Mouse (Mus musculus): ENCODE results near the gene Elmo3.

The Elmo3 gene

DNA sequence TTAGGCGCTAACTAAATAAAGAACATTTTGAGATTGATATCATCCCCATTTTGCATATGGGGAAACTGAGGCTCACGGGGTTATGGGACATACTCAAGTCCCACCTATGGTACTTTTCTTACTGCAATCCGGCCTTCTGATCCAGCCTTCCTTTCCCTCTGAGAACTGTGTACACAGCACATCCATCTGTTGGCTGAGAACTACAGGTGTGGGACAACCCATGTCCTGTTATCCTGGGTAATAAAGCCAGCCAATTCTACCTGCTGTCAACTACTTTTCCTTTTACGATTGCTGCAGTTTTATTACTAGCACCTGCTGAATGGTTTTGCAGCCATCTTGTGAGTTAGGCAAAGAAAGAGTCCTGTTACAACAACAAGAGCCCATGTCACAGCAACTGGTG is 49.1 kb downstream of the Elmo3 start:
- DNase-seq (ENCODE audit: low read depth, low spot score), result no peak

GRCm38 (mm10) chr8:105355179-105356024 is 50.0 kb downstream of the Elmo3 start:
- peak; percentile 74 for DNase-seq (ENCODE audit: low read depth, low spot score)

DNA sequence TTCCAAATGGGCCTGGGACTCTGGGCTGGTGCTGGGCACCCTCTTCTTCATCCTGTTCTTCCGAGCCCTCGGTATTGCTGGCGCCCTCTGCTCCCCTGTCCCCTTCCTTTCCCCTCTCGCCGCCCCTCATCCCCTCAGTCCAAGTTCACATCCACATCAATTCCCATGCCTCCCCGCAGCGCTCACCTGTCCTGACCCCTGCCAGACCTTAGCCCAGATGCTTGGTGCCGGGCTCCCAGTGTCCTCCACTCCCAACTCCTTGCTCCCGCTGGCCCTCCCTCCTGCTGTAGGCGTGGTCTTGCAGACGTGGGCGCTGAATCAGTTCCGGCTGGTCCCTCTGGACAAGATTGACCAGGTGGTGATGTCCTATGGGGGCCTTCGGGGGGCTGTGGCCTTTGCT is 51.3 kb downstream of the Elmo3 start:
- DNase-seq (ENCODE audit: low read depth, low spot score), result no peak

DNA sequence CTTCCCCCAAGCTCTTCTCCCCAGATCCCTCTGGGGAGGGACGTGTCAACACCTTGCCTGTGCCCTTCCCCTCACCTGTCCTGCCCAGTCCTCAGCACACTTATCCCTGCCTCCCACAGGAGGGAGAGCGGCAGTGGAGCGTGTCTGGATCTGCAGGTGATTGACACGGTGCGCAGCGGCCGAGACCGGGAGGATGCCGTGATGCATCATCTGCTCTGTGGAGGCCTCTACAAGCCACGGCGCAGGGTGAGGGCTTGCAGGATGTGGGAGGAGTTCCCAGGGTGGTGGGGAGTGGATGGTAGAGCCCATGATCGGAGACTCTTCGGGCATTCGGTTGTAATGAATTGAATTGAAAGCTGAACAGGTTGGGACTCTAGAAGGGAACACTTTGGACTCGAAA is 53.8 kb downstream of the Elmo3 start:
- DNase-seq (ENCODE audit: low read depth, low spot score), result no peak

DNA sequence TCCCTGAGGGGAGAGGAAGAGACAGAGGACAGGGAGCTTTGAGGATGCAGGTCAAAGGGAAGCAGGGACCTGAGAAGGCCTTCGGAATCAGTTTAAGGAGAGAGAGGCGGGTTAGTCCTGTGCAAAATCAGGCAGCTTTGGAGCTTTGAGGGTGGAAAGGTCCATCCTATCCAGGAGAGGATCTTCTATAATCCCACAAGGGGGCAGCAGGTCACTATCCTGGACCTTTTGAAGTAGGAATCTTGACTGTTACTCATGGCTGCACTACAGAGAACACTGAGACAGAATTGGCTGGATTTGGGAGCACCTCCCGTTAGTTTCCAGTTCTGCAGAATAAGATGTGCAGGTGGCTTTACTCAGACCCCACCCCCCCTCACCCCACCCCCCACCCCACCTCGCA is 54.2 kb downstream of the Elmo3 start:
- no peak for DNase-seq (ENCODE audit: low read depth, low spot score)
